Mouse (Mus musculus): ENCODE results near the gene Hpn. TPM values are rescaled to one million over a fixed set of nuclear protein-coding genes. Genes with fewer than 3 reads are reported as not detected.

Hpn gene
- polyA plus RNA-seq, 1 experiment: 0.16 TPM

- TF ChIP-seq GATA1 (IDR thresholded peaks at IDR 0.05; ENCODE audit: low read length): no peak
Measured at GRCm38 (mm10) chr7:31049846-31050281, 65.2 kb downstream of the Hpn start.

- no peak for TF ChIP-seq GATA1 (IDR thresholded peaks at IDR 0.05; ENCODE audit: low read length)
Measured at GRCm38 (mm10) chr7:31049135-31049845, 65.8 kb downstream of the Hpn start.

Other genes with a start within 250 kb of the Hpn start
- not detected in 2 replicates for gene Cd22, start 234.9 kb downstream of the Hpn start, polyA plus RNA-seq (2012)
- gene Mag, start 200.4 kb downstream of the Hpn start, polyA plus RNA-seq (2012): not detected in 2 replicates
- gene Hamp2, start 190.6 kb downstream of the Hpn start, polyA plus RNA-seq (2012): not detected in 2 replicates
- gene Hamp, start 171.3 kb downstream of the Hpn start, polyA plus RNA-seq (2012): not detected in 2 replicates
- gene Usf2, start 158.5 kb downstream of the Hpn start, polyA plus RNA-seq (2012): 162 and 181 TPM in 2 replicates
- gene Lsr, start 141.8 kb downstream of the Hpn start, polyA plus RNA-seq (2012): not detected in 2 replicates
- not detected in 2 replicates for gene Fam187b, start 141.5 kb downstream of the Hpn start, polyA plus RNA-seq (2012)
- 0.09 and 0.35 TPM in 2 replicates for gene Fxyd5, start 72.8 kb downstream of the Hpn start, polyA plus RNA-seq (2012)
- not detected in 2 replicates for gene Fxyd7, start 63.8 kb downstream of the Hpn start, polyA plus RNA-seq (2012)
- gene Fxyd1, start 58.1 kb downstream of the Hpn start, polyA plus RNA-seq (2012): not detected in 2 replicates
- gene Lgi4, start 55.9 kb downstream of the Hpn start, polyA plus RNA-seq (2012): not detected in 2 replicates
- gene Fxyd3, start 38.6 kb downstream of the Hpn start, polyA plus RNA-seq (2012): not detected in 2 replicates
- gene Scn1b, start 11.7 kb upstream of the Hpn start, polyA plus RNA-seq (2012): 0.11 and 0.17 TPM in 2 replicates
- gene Gramd1a, start 40.6 kb upstream of the Hpn start, polyA plus RNA-seq (2012): 89.7 and 102 TPM in 2 replicates
- gene Scgb2b2, start 175.2 kb upstream of the Hpn start, polyA plus RNA-seq (2012): not detected in 2 replicates
- gene Scgb1b2, start 176.5 kb upstream of the Hpn start, polyA plus RNA-seq (2012): not detected in 2 replicates
- gene Scgb2b3, start 246.8 kb upstream of the Hpn start, polyA plus RNA-seq (2012): not detected in 2 replicates

All from G1E-ER4 (cell line).